Mouse (Mus musculus): ENCODE measurements at regions not wholly inside any gene's neighbourhood (a gene's known extent, or its start where the extent isn't known, plus 50 kb on each side); places are given as distances from the start of the nearest gene placed in this dataset.
A peak's percentile ranks its signal among the peaks of the same experiment; 100 is the strongest.

DNA sequence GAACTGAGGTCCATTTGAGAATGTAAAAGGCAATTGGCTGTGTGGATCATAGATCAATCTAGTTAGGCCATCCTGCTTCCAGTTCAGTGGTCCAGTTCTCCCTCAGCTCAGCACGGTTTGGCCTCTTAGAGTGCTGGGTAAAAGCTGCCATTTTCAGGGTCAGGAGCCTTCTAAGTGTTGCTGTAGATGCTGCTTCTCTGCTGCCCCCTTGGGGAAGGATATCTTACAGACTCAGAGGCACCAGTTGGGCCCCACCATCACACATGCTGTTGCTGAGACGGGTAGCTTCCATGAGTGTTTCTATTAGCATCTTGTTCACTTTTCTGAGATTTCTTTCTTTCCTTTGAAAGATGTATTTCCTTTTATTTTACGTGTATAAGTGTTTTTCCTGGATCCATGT lies 132.1 kb upstream of the Podxl start:
- intact Hi-C loops (cut with DNase I): no loop called here
- DNase-seq (ENCODE audit: low spot score in 2 of 2): no peak

DNA sequence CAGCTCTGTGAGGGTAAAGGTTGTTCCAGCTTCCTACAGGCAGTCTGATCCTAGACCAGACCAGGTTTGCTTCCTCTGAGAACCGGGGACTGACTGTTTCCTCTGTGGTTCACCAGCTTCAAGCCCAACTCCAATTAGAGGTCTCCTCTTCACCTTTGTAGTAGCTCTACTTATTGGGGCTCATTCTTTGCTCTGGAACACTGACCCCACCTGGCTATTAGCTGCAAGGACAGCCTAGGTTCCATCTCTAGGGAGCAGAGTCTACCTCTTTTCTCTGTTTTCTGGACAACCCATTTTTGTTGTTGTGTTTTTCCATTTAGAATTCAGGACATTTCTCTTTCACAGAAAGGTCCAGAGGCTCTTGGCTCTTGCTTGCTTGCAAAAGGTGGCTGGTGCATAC lies 129.3 kb upstream of the Podxl start:
- DNase-seq (ENCODE audit: low spot score in 2 of 2): no peak
- intact Hi-C loops (cut with DNase I): no loop called here

DNA sequence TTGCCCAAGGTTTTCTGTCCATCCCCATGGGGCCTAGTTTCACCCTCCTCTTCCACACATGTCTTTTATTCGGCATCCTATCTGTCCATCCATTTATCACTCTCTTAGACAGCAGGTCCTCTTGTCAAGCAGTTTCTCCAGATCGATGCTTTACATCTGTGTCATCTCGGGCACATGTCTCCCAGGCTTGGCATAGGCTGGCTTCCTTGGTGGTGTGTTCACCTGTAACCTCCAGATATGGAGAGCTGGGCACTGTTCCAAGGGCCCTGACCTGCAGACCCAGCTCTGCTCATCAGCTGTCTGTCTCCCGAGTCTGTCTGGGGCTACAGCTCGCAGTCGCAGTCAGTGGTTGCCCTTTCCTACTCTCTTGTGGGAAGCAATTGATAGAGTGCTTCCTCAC lies 128.2 kb upstream of the Podxl start:
- intact Hi-C loops (cut with DNase I): no loop called here

DNA sequence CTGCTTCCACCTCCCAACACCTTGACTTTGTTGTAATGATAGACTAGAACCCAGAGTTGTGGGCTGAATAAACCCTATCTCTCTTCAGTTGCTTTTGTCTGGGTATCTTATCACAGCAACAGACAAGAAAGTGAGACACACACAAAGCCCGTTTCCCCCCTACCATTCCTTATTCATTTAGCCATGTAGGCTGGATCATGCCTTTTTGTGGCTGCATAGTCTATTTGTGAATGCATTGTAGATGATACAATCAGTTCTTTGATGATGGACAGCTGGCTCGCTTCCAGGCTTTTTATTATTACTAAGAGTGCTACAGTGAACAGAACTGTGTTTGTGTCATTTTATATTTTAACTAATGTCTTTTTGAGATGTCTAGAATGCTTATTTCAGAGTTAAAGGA lies 116.3 kb upstream of the Podxl start:
- intact Hi-C loops (cut with DNase I): no loop called here
- no peak for DNase-seq (ENCODE audit: low spot score in 2 of 2)

More for the DNA sequence above, 128.2 kb upstream of the Podxl start:
- DNase-seq (ENCODE audit: low spot score in 2 of 2): no peak

- intact Hi-C loops (cut with DNase I): no loop called here
- DNase-seq (ENCODE audit: low spot score in 2 of 2): peak; percentile 26 to 32
Observed at GRCm38 (mm10) chr6:31665671-31666486, 102.1 kb upstream of the Podxl start.

DNA sequence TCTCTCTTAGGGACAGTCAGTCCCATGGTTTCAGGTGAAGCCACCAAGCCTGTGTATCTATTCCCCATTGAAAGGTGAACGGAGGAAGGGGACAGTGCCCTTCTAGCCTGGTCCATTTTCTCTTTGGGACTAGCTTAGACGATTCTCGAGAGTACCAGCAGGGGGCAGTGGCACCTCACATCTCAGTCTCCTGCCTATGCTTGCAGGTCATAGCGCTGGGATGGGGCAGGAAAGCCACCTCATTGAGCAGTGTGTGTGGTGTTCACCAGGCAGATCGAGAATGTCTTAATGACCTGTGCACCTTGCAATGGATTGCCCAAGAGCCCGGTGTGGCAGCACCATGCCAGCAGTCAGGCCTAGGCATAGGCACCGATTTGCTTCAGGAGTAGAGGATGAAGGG lies 100.7 kb upstream of the Podxl start:
- DNase-seq (ENCODE audit: low spot score in 2 of 2): peak; percentile 66 to 82
- intact Hi-C loops (cut with DNase I): loop anchor here (5.0 kb wide), 3 partner anchors 273 to 923 kb away; partner anchors contain the start of gene Plxna4

DNA sequence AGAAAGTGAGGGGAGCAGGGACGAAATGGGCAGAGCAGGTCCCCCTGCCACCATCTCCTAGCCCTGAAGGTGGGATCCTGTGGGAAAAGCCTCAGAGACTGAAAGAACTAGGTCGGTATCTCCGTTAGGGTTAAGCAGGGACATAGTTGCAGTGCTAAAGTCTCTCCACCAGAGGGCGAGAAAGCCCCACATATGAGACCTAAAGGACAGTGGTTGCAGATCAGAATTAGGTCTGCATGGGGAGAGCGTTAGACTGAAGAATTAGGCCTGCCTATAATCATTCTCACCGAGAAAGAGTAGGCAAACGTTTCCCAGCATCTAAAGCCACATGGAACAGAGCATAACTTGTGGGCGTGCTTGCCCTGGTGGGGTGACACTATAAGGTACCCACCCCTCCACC lies 97.0 kb upstream of the Podxl start:
- intact Hi-C loops (cut with DNase I): loop anchor here (5.0 kb wide), 3 partner anchors 277 to 927 kb away; partner anchors contain the start of gene Plxna4

DNA sequence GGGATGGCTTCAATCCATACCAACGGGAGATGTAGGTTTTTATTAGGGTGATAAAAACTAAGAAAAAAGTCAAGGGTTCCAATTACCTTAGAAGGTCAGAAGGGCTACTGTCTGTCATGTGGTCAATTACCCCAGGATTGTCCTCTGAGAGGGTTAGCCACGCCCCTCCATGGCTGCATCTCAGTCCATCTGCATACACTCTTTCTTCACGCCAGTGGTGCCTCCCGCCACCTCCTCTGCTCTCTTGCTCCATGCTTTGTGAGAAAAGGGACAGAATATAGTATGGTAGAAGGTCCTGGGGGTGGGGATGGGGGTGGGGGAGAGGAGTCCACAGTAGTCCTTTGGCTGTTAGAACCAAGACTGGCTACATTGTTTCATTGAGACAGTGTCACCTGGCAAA lies 96.1 kb upstream of the Podxl start:
- no peak for DNase-seq (ENCODE audit: low spot score in 2 of 2)
- intact Hi-C loops (cut with DNase I): loop anchor here (5.0 kb wide), 3 partner anchors 277 to 927 kb away; partner anchors contain the start of gene Plxna4

More for the DNA sequence above, 97.0 kb upstream of the Podxl start:
- DNase-seq (ENCODE audit: low spot score in 2 of 2): peak; percentile 51 to 68

GRCm38 (mm10) chr6:31658447-31659199 lies 94.8 kb upstream of the Podxl start:
- DNase-seq (ENCODE audit: low spot score in 2 of 2): no peak
- intact Hi-C loops (cut with DNase I): no loop called here

DNA sequence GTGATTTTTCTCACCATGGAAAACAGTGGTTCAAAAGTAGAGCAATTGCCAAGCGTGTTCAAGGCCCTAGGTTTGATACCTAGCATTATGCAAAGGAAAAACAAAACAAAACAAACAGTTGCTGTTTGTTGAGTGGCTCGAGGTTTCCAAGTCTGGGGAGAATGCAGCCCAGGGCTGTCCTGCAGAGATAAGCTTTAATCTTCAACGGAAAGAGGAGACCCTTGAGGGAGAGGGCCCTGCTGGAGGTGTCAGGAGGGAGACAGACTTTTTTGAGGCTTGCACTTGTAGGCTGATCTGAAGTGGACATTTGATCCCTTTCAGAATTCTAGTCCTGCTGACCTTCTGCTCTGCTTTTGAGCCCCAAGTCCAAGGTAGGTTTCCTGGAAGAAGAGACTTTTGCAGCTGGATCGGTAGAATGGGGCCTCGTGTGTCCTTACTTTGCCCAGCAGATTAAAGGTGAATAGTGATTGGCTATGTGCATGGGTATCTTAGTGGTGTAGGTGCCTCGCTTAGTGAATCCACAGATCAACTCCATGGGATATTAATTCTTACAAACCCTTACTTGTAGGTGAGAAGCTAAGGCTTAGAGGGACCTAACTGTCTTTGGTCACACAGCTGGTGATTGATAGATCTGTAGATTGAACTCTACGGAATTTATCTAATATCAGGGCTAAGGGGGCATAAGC lies 87.2 kb upstream of the Podxl start:
- no peak for DNase-seq (ENCODE audit: low spot score in 2 of 2)
- intact Hi-C loops (cut with DNase I): no loop called here

- intact Hi-C loops (cut with DNase I): no loop called here
- DNase-seq (ENCODE audit: low spot score in 2 of 2): no peak
Observed at GRCm38 (mm10) chr6:31645261-31645660, 81.5 kb upstream of the Podxl start.

- intact Hi-C loops (cut with DNase I): no loop called here
- no peak for DNase-seq (ENCODE audit: low spot score in 2 of 2)
Observed at GRCm38 (mm10) chr6:31644504-31644903, 80.7 kb upstream of the Podxl start.

DNA sequence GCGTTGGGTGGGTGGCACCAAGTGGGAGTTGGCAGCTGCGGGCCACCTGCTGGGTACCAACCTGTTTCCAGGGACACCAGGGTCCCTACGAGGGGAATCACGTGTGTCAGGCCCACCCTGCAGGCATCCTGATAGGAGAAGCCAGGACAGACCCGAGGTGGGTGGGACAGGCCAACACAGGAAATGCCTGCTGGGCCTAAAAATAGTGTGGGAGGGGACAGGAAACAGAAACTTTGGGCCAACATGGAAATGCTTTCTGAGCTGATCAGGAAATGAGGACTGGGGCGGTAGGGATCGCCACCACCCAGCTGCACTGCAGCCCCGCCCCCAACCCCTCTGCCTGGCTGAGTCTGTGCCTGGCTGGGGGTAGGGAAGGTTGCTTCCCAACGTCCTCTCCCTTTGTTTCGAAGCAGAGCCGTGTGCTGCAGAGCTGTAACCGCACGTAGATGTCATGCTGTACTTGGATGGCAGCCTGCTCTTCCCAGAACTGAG lies 78.7 kb upstream of the Podxl start:
- DNase-seq (ENCODE audit: low spot score in 2 of 2): no peak
- intact Hi-C loops (cut with DNase I): no loop called here

DNA sequence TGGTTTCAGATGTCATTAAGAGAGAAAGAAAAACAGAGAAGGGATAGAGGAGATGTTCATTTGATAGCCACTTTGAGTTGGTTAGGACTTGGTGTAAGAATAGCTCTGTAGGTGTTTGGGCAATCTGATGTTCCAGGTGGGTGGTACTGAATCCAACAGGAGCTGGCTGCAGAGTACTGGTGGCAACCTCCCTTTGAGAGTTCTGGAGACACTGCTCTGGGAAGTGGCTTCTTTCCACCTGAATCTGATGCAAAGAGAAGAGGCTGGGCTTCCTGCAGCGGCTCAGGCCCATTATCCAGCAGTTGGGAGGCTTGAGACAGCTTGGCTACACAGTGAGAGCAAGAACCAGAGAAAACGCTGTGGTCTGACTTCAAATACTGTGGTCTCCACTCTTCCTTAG lies 77.0 kb upstream of the Podxl start:
- intact Hi-C loops (cut with DNase I): no loop called here
- DNase-seq (ENCODE audit: low spot score in 2 of 2): no peak

DNA sequence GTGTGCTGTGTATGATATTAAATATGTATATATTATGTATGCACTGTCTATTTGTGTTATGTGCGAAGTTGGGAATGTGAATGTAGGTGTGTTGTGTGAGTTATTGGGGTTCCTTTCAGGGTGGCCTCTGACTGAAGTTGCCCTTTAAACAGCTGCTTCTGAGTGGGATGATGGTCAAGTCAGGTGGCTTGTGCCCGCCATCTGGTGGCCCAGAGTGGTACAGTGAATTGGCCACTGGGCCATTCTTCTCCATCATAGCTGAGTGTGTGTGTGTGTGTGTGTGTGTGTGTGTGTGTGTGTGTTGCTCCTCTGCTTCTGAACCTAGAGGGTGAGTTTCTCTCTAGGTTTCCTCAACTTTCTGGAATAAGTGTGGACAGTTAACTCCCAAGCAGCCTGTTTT lies 75.7 kb upstream of the Podxl start:
- DNase-seq (ENCODE audit: low spot score in 2 of 2): peak; percentile 45 to 47
- intact Hi-C loops (cut with DNase I): loop anchor here (1.0 to 5.0 kb wide), 2 partner anchors 62 to 114 kb away; no protein-coding TSS in a partner anchor

GRCm38 (mm10) chr6:31638434-31639220 lies 74.8 kb upstream of the Podxl start:
- DNase-seq (ENCODE audit: low spot score in 2 of 2): no peak
- intact Hi-C loops (cut with DNase I): loop anchor here (1.0 to 5.0 kb wide), 2 partner anchors 61 to 113 kb away; no protein-coding TSS in a partner anchor

GRCm38 (mm10) chr6:31637371-31638052 lies 73.7 kb upstream of the Podxl start:
- no peak for DNase-seq (ENCODE audit: low spot score in 2 of 2)
- intact Hi-C loops (cut with DNase I): loop anchor here (5.0 kb wide), 1 partner anchor 60 kb away; no protein-coding TSS in a partner anchor

DNA sequence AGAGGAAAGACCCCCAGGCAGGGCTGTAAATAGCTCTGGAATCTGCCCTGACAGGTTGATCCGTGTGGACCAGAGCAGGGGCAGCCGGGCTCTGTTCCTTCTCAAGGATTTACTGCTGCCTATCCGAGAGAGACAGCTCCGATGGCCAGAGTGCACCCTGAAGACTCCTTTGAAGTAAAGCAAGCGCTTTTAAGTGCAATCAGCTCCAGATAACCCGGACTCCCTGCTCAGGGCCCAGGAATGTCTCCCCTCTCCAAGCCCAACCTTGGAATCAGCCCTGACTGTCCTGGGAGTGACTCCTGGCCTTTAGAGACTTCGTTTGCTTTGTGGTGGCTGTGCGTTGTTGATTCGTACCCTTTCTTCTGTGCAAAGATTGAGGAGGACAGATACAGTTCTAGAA lies 73.2 kb upstream of the Podxl start:
- intact Hi-C loops (cut with DNase I): loop anchor here (5.0 kb wide), 1 partner anchor 60 kb away; no protein-coding TSS in a partner anchor
- DNase-seq (ENCODE audit: low spot score in 2 of 2): no peak

Data from left cerebral cortex, postnatal 36 days (tissue).